Mouse (Mus musculus): ENCODE measurements around the gene Ikzf2. TPM values are rescaled to one million over a fixed set of nuclear protein-coding genes. Genes with fewer than 3 reads are reported as not detected.
A peak's percentile ranks its signal among the peaks of the same experiment; 100 is the strongest.

The Ikzf2 gene
- polyA plus RNA-seq, 1 experiment = 11.1 TPM

GRCm38 (mm10) chr1:69610791-69611190 lies 76.3 kb downstream of the Ikzf2 start:
- peak overlapping the region; percentile 97 for H3K27ac ChIP-seq (ENCODE audit: insufficient read depth, low read length)

GRCm38 (mm10) chr1:69608846-69609245 lies 78.2 kb downstream of the Ikzf2 start:
- Histone ChIP-seq H3K27ac (ENCODE audit: insufficient read depth, low read length) (peak overlapping the region; percentile 25; the same call in 1 of the 2 replicates), H3K4me3 (ENCODE audit: insufficient read depth, low read length) (no peak overlapping the region), H3K4me1 (ENCODE audit: control insufficient read depth, insufficient read depth, low read length) (peaks cover 21% of the 10 kb centered on the region)
- TF ChIP-seq POLR2A (IDR thresholded peaks at IDR 0.05; ENCODE audit: low read depth, low read length) = no peak
- TF ChIP-seq CTCF (IDR thresholded peaks at IDR 0.05; ENCODE audit: borderline replicate concordance, insufficient read depth, low read length) = no peak

More at GRCm38 (mm10) chr1:69610791-69611190, 76.3 kb downstream of the Ikzf2 start:
- H3K4me3 ChIP-seq (ENCODE audit: insufficient read depth, low read length) = no peak overlapping the region
- no peak for TF ChIP-seq CTCF (IDR thresholded peaks at IDR 0.05; ENCODE audit: borderline replicate concordance, insufficient read depth, low read length)
- no peak for TF ChIP-seq POLR2A (IDR thresholded peaks at IDR 0.05; ENCODE audit: low read depth, low read length)
- H3K4me1 ChIP-seq (ENCODE audit: control insufficient read depth, insufficient read depth, low read length) = peaks cover 21% of the 10 kb centered on the region

GRCm38 (mm10) chr1:69606844-69607243 lies 80.2 kb downstream of the Ikzf2 start:
- TF ChIP-seq CTCF (IDR thresholded peaks at IDR 0.05; ENCODE audit: borderline replicate concordance, insufficient read depth, low read length) = no peak
- Histone ChIP-seq H3K4me3 (ENCODE audit: insufficient read depth, low read length) (no peak overlapping the region), H3K27ac (ENCODE audit: insufficient read depth, low read length) (no peak overlapping the region)

GRCm38 (mm10) chr1:69604213-69604612 lies 82.8 kb downstream of the Ikzf2 start:
- H3K4me1 ChIP-seq (ENCODE audit: control insufficient read depth, insufficient read depth, low read length) = peaks cover 7% of the 10 kb centered on the region
- no peak overlapping the region for H3K27ac ChIP-seq (ENCODE audit: insufficient read depth, low read length)
- no peak overlapping the region for H3K4me3 ChIP-seq (ENCODE audit: insufficient read depth, low read length)
- TF ChIP-seq CTCF (IDR thresholded peaks at IDR 0.05; ENCODE audit: borderline replicate concordance, insufficient read depth, low read length) = no peak
- TF ChIP-seq POLR2A (IDR thresholded peaks at IDR 0.05; ENCODE audit: low read depth, low read length) = no peak

More at GRCm38 (mm10) chr1:69606844-69607243, 80.2 kb downstream of the Ikzf2 start:
- peaks cover 18% of the 10 kb centered on the region for H3K4me1 ChIP-seq (ENCODE audit: control insufficient read depth, insufficient read depth, low read length)

GRCm38 (mm10) chr1:69600954-69601353 lies 86.1 kb downstream of the Ikzf2 start:
- TF ChIP-seq CTCF (IDR thresholded peaks at IDR 0.05; ENCODE audit: borderline replicate concordance, insufficient read depth, low read length) = no peak
- TF ChIP-seq POLR2A (IDR thresholded peaks at IDR 0.05; ENCODE audit: low read depth, low read length) = no peak
- no peak overlapping the region for H3K27ac ChIP-seq (ENCODE audit: insufficient read depth, low read length)
- H3K4me3 ChIP-seq (ENCODE audit: insufficient read depth, low read length) = no peak overlapping the region
- H3K4me1 ChIP-seq (ENCODE audit: control insufficient read depth, insufficient read depth, low read length) = no peaks in the 10 kb centered on the region

GRCm38 (mm10) chr1:69599074-69599772 lies 87.8 kb downstream of the Ikzf2 start:
- TF ChIP-seq POLR2A (IDR thresholded peaks at IDR 0.05; ENCODE audit: low read depth, low read length) (no peak), CTCF (IDR thresholded peaks at IDR 0.05; ENCODE audit: borderline replicate concordance, insufficient read depth, low read length) (no peak)
- Histone ChIP-seq H3K27ac (ENCODE audit: insufficient read depth, low read length) (no peak overlapping the region), H3K4me1 (ENCODE audit: control insufficient read depth, insufficient read depth, low read length) (no peaks in the 10 kb centered on the region), H3K4me3 (ENCODE audit: insufficient read depth, low read length) (no peak overlapping the region)

- no peak overlapping the region for H3K4me3 ChIP-seq (ENCODE audit: insufficient read depth, low read length)
- peaks cover 6% of the 10 kb centered on the region; the same call in 1 of the 2 replicates for H3K4me1 ChIP-seq (ENCODE audit: control insufficient read depth, insufficient read depth, low read length)
- no peak overlapping the region for H3K27ac ChIP-seq (ENCODE audit: insufficient read depth, low read length)
- TF ChIP-seq POLR2A (IDR thresholded peaks at IDR 0.05; ENCODE audit: low read depth, low read length) (no peak), CTCF (IDR thresholded peaks at IDR 0.05; ENCODE audit: borderline replicate concordance, insufficient read depth, low read length) (no peak)
Observed at GRCm38 (mm10) chr1:69591889-69592288, 95.2 kb downstream of the Ikzf2 start.

- H3K4me3 ChIP-seq (ENCODE audit: insufficient read depth, low read length) = no peak overlapping the region
- H3K27ac ChIP-seq (ENCODE audit: insufficient read depth, low read length) = no peak overlapping the region
- TF ChIP-seq POLR2A (IDR thresholded peaks at IDR 0.05; ENCODE audit: low read depth, low read length) (no peak), CTCF (IDR thresholded peaks at IDR 0.05; ENCODE audit: borderline replicate concordance, insufficient read depth, low read length) (no peak)
- peaks cover 6% of the 10 kb centered on the region; the same call in 1 of the 2 replicates for H3K4me1 ChIP-seq (ENCODE audit: control insufficient read depth, insufficient read depth, low read length)
Observed at GRCm38 (mm10) chr1:69591328-69591801, 95.7 kb downstream of the Ikzf2 start.

- Histone ChIP-seq H3K4me3 (ENCODE audit: insufficient read depth, low read length) (no peak overlapping the region), H3K4me1 (ENCODE audit: control insufficient read depth, insufficient read depth, low read length) (no peaks in the 10 kb centered on the region; the same call in 1 of the 2 replicates), H3K27ac (ENCODE audit: insufficient read depth, low read length) (no peak overlapping the region)
- TF ChIP-seq CTCF (IDR thresholded peaks at IDR 0.05; ENCODE audit: borderline replicate concordance, insufficient read depth, low read length) (no peak), POLR2A (IDR thresholded peaks at IDR 0.05; ENCODE audit: low read depth, low read length) (no peak)
Observed at GRCm38 (mm10) chr1:69585546-69585945, 101.5 kb downstream of the Ikzf2 start.

- TF ChIP-seq CTCF (IDR thresholded peaks at IDR 0.05; ENCODE audit: borderline replicate concordance, insufficient read depth, low read length) = no peak
- TF ChIP-seq POLR2A (IDR thresholded peaks at IDR 0.05; ENCODE audit: low read depth, low read length) = no peak
- Histone ChIP-seq H3K4me1 (ENCODE audit: control insufficient read depth, insufficient read depth, low read length) (no peaks in the 10 kb centered on the region; the same call in 1 of the 2 replicates), H3K4me3 (ENCODE audit: insufficient read depth, low read length) (no peak overlapping the region), H3K27ac (ENCODE audit: insufficient read depth, low read length) (no peak overlapping the region)
Observed at GRCm38 (mm10) chr1:69583932-69584659, 102.9 kb downstream of the Ikzf2 start.

All from embryonic fibroblast, embryonic 13.5 days (primary cell).